In the genomic region with DNA sequence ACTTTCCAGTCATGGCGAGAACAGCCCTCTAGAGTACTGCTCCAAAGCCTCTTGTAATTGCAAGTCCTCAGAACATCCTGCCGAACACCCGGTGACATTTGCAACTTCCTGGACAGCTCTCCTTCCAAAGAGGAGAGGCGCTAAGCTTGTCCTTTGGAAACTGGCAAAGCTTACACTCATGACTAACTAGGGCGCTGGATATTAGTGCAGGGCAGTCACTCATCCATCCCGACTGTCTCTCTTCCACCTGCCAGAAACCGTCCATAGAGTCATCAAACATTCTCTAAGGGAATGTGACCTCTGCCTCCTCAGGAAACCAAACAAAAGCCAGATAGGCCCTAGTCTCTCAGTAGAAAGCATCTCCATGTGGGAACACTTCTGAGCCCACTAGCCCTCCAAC, we compare ENCODE assay signal across 12 mouse cellular contexts. TPM values are rescaled to one million over a fixed set of nuclear protein-coding genes. Genes with fewer than 3 reads are reported as not detected.
DNase-seq lines count a peak whose midpoint lies in the region; ATAC-seq and TF ChIP-seq lines count a peak whose summit lies in the region.
"Had no signal": no experiment of that assay in that cellular context is flagged by ENCODE, and none has a peak within 500 bp of the region (broad histone marks: within the 10 kb centered on the region; RNA-seq: fewer than 3 reads in every experiment).

No protein-coding gene starts in this region.

- intact Hi-C loops in heart, postnatal 10 days (cut with DNase I) = loop anchor here (5.0 kb wide), 5 partner anchors 34 to 189 kb away; no protein-coding TSS in a partner anchor

- peak overlapping the region; percentile 25 for H3K4me2 ChIP-seq in midbrain, embryonic 13.5 days (replicated peaks)
- peak overlapping the region; percentile 92 for H3K4me2 ChIP-seq in kidney, postnatal 0 days (ENCODE audit: low read length)
- peak overlapping the region; percentile 94 for H3K4me2 ChIP-seq in stomach, embryonic 16.5 days (ENCODE audit: low read depth, low read length)
- H3K4me2 ChIP-seq: forebrain, embryonic 15.5 days; limb, embryonic 13.5 days had no signal

- no peaks in the 10 kb centered on the region for H3K9me3 ChIP-seq in midbrain, embryonic 13.5 days
- no peaks in the 10 kb centered on the region for H3K9me3 ChIP-seq in midbrain, embryonic 10.5 days (replicated peaks)
- H3K9me3 ChIP-seq in kidney, postnatal 0 days (replicated peaks; ENCODE audit: low read length) = no peaks in the 10 kb centered on the region
- no peaks in the 10 kb centered on the region for H3K9me3 ChIP-seq in stomach, embryonic 16.5 days (replicated peaks; ENCODE audit: control insufficient read depth, low read length)
- H3K9me3 ChIP-seq: forebrain, embryonic 15.5 days; limb, embryonic 13.5 days had no signal

- H3K27me3 ChIP-seq in midbrain, embryonic 13.5 days = peaks cover 28% of the 10 kb centered on the region
- H3K27me3 ChIP-seq in midbrain, embryonic 10.5 days (ENCODE audit: low read depth, poor library complexity, severe bottlenecking) = peaks cover 38% of the 10 kb centered on the region
- H3K27me3 ChIP-seq in kidney, postnatal 0 days (ENCODE audit: insufficient read depth, low read length) = no peaks in the 10 kb centered on the region
- no peaks in the 10 kb centered on the region for H3K27me3 ChIP-seq in stomach, embryonic 16.5 days (ENCODE audit: control insufficient read depth, insufficient read depth, low read length)

- peak; percentile 19 to 26 for DNase-seq in heart, adult 9 months (ENCODE audit: low spot score in 2 of 2)
- no peak for DNase-seq in heart, postnatal 10 days
- DNase-seq in midbrain, embryonic 10.5 days (ENCODE audit: low spot score) = no peak
- peak; percentile 45 for DNase-seq in kidney, postnatal 0 days (ENCODE audit: low spot score)
- no peak for DNase-seq in urinary bladder, postnatal 10 days (ENCODE audit: low spot score)
- no peak for DNase-seq in layer of hippocampus, postnatal 14 days (ENCODE audit: low spot score in 2 of 2)
- DNase-seq: thymus, postnatal 14 days had no signal

- no peak for TF ChIP-seq CTCF in kidney, postnatal 0 days (IDR thresholded peaks at IDR 0.05; ENCODE audit: low read depth)

- 74% methylated on average over 7 of the region's 7 CpGs for WGBS in midbrain, embryonic 13.5 days
- WGBS in midbrain, embryonic 10.5 days = 79% methylated on average over 7 of the region's 7 CpGs
- WGBS in kidney, postnatal 0 days = 39% methylated on average over 7 of the region's 7 CpGs
- 61% methylated on average over 7 of the region's 7 CpGs for WGBS in stomach, embryonic 16.5 days

- peaks cover 28% of the 10 kb centered on the region for H3K4me1 ChIP-seq in midbrain, embryonic 13.5 days (replicated peaks)
- H3K4me1 ChIP-seq in midbrain, embryonic 10.5 days = peaks cover 24% of the 10 kb centered on the region
- peaks cover 22% of the 10 kb centered on the region for H3K4me1 ChIP-seq in kidney, postnatal 0 days (replicated peaks; ENCODE audit: insufficient read depth, low read length)
- peaks cover 2% of the 10 kb centered on the region; the same call in 1 of the 2 replicates for H3K4me1 ChIP-seq in stomach, embryonic 16.5 days (ENCODE audit: control insufficient read depth, insufficient read depth, low read length)

- H3K27ac ChIP-seq in midbrain, embryonic 13.5 days = no peak overlapping the region
- no peak overlapping the region for H3K27ac ChIP-seq in midbrain, embryonic 10.5 days (replicated peaks)
- no peak overlapping the region for H3K27ac ChIP-seq in kidney, postnatal 0 days
- no peak overlapping the region for H3K27ac ChIP-seq in stomach, embryonic 16.5 days (ENCODE audit: low read length)
- H3K27ac ChIP-seq: forebrain, embryonic 15.5 days; limb, embryonic 13.5 days had no signal

- no peak overlapping the region for H3K4me3 ChIP-seq in midbrain, embryonic 13.5 days (replicated peaks)
- no peak overlapping the region for H3K4me3 ChIP-seq in midbrain, embryonic 10.5 days
- no peak overlapping the region for H3K4me3 ChIP-seq in kidney, postnatal 0 days (replicated peaks; ENCODE audit: low read depth, low read length)
- H3K4me3 ChIP-seq in stomach, embryonic 16.5 days (replicated peaks; ENCODE audit: low read length) = peak overlapping the region; percentile 70
- H3K4me3 ChIP-seq: forebrain, embryonic 15.5 days; limb, embryonic 13.5 days had no signal

- no peak for ATAC-seq in midbrain, embryonic 13.5 days
- ATAC-seq in kidney, postnatal 0 days (replicated peaks; ENCODE audit: low FRiP score, low read depth) = no peak
- ATAC-seq in stomach, embryonic 16.5 days (ENCODE audit: insufficient read depth, low FRiP score) = no peak
- ATAC-seq: forebrain, embryonic 15.5 days had no signal

- no peak overlapping the region for H3K9ac ChIP-seq in midbrain, embryonic 13.5 days (replicated peaks)
- H3K9ac ChIP-seq in kidney, postnatal 0 days (ENCODE audit: low read depth, low read length) = no peak overlapping the region
- H3K9ac ChIP-seq in stomach, embryonic 16.5 days (ENCODE audit: low read length) = no peak overlapping the region
- H3K9ac ChIP-seq: forebrain, embryonic 15.5 days; limb, embryonic 13.5 days had no signal

- no peaks in the 10 kb centered on the region for H3K36me3 ChIP-seq in midbrain, embryonic 13.5 days
- H3K36me3 ChIP-seq in midbrain, embryonic 10.5 days = no peaks in the 10 kb centered on the region
- H3K36me3 ChIP-seq in kidney, postnatal 0 days (ENCODE audit: insufficient read depth, low read length) = no peaks in the 10 kb centered on the region
- H3K36me3 ChIP-seq in stomach, embryonic 16.5 days (ENCODE audit: control insufficient read depth, insufficient read depth, low read length) = no peaks in the 10 kb centered on the region
- H3K36me3 ChIP-seq: forebrain, embryonic 15.5 days; limb, embryonic 13.5 days had no signal

RNA-seq across cellular contexts. Expression of gene Galnt18, which starts 3.6 kb away (rescaled TPM):
- 10 to 100 TPM; 20.9 to 23.0 TPM for total RNA-seq in heart, postnatal 10 days (2021)
- 8.5 and 11.0 TPM in 2 replicates for polyA plus RNA-seq in midbrain, embryonic 13.5 days (2015; fragmentation: Nextera tagmentation; extraction: Ambion mirVana)
- 6.6 and 6.8 TPM in 2 replicates for polyA plus RNA-seq in midbrain, embryonic 10.5 days (2016; fragmentation: Nextera tagmentation; extraction: Ambion mirVana)
- 52.1 and 53.3 TPM in 2 replicates for polyA plus RNA-seq in kidney, postnatal 0 days (2015; fragmentation: Nextera tagmentation; extraction: Ambion mirVana)
- 35.3 and 35.6 TPM in 2 replicates for polyA plus RNA-seq in stomach, embryonic 16.5 days (2015; fragmentation: Nextera tagmentation; extraction: Ambion mirVana)
- 10 to 100 TPM; 64.1 to 69.5 TPM for total RNA-seq in layer of hippocampus, postnatal 14 days (2021)
- total RNA-seq: megakaryocyte, adult 5-6 weeks had no signal

Comparison
In these comparisons a context has a peak if more than half of its experiments do, and no peak if none do; other contexts are left out.
1. DNase-seq: peak in heart, adult 9 months (2 of 2) and kidney, postnatal 0 days (single experiment); none in heart, postnatal 10 days (0 of 2), midbrain, embryonic 10.5 days (single experiment), urinary bladder, postnatal 10 days (single experiment) and layer of hippocampus, postnatal 14 days (0 of 2).
2. H3K4me2 ChIP-seq: peak in every context shown above with its lines; median percentile 94 in stomach, embryonic 16.5 days; 92 in kidney, postnatal 0 days; 25 in midbrain, embryonic 13.5 days.